Mouse (Mus musculus) ZHBTc4 (cell line): ENCODE measurements around the gene Cyp2a12.
A peak's percentile ranks its signal among the peaks of the same experiment; 100 is the strongest.
"Not testable (repeated sequence)": the region's sequence is repeated elsewhere in the genome, so short reads cannot be mapped to it uniquely, and the experiment has no call there.

ENCODE experiments used
- DNase-seq: peaks from one replicate; pipeline ENCODE4 v3.0.0-alpha.2; 2011; ENCODE audit warnings: low read depth, low spot score

Gene Cyp2a12

DNA sequence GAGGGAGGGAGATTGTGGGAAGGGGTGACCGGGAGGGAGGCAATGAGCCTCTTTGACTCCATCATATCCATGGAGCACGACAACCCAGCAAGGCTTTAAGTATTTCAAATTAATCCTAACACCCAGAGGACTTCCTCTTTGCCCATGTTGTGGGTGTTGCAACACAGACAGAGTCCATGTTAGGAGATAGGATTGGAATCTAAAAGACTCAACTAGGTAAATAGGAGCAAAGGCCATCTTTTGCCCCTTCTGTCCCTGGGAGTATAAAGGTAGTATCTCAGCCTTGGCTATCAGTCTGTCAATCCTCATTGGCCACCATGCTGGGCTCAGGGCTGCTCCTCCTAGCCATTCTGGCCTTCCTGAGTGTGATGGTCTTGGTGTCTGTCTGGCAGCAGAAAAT lies at the start of gene Cyp2a12:
TSS of gene Cyp2a12 (plus strand) at position 293 of the 400 bp plus-strand sequence.
- DNase-seq: no peak

DNA sequence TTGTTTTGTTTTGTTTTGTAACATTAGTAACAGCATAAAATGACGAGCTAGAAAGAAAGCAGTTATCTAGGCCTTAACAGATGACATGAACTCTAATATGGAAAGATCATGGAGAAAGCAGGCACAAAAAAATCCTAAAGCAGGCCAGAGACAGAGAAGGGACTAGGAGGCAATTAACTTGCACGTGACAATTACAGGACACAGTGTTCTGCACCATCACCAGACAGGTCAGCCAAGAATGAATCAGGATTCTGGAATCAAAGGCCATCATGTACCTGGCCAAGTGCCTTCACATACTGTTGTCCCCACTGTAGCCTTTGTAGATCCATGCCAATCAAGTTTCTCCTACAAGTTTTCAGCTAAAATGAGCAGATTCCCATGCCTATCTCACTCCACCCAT lies 47.4 kb upstream of the Cyp2a12 start:
- DNase-seq: not testable (repeated sequence)

DNA sequence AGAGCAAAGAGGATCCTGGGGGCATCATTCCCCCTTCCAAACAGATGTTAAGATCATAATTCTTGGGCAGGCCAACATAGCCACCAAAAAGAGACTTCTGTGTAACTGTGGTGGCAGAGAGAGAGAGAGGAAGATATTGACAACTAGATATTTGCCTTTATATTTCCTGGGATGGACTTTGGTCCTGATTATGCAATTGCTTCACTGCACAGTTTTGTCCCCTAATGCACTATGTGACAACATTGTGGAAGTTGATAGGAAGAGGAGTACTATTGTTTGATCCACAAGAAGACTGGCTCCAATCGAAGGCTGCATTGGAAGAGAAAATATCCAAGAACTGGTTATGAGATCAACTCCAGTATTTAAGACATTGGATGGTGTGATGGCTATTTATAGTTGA lies 46.9 kb upstream of the Cyp2a12 start:
- not testable (repeated sequence) for DNase-seq

DNA sequence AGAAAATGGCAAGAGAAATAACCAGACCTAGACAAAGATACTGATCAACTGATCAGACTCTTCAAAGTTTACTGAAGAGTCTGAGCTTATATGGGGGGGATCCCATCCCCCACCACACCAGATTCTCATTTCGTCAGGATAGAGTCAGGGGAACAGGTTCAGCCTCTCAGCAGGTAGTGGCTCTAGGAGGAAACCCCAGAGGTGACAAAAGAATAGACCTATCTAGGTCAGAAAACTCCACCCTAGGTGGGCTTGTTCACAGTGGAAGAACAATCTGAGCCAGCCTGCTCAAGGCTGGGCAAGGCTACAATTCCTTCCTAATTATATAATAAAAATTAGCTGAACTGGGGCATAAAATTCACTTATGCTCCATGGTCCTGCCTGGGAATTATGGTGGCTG lies 46.3 kb upstream of the Cyp2a12 start:
- peak; percentile 26 for DNase-seq

DNA sequence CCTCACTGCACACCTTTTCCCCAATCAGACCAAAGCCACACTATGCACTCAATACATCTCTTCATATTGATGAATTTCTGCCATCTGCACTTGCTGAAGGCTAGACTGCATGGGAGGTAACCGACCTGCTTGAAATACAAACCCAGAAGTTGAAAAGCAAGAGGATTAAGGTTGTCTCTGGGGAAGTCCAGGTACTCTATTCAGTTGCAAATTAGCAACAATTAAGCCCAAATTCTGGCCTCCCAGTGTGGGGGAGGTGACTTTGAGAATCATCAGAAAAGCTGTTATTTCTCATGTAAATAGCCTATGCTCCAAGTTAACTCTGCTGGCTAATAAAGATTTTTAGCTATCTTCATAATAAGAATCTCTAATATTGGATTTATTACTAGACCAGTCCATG lies 45.7 kb upstream of the Cyp2a12 start:
- peak; percentile 81 for DNase-seq

DNA sequence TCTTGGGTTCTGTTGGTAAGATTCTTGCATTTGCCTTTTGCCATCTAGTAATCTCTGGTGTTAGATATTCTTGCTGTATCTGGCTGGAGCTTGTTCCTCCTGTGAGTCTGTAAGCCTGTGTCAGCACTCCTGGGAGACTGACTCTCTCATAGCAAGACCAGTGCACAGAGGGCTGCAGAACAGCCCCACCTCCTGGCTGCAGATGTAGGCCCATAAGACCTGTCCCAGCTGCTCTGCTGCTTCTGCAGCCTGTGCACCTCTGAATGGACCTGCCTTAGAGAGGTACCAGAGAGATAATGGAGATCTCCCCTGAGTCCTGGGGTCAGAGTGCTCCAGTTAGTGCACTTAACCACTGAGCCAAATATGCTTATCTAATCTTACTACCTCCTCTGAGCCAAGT lies 2.3 kb upstream of the Cyp2a12 start:
- not testable (repeated sequence) for DNase-seq

DNA sequence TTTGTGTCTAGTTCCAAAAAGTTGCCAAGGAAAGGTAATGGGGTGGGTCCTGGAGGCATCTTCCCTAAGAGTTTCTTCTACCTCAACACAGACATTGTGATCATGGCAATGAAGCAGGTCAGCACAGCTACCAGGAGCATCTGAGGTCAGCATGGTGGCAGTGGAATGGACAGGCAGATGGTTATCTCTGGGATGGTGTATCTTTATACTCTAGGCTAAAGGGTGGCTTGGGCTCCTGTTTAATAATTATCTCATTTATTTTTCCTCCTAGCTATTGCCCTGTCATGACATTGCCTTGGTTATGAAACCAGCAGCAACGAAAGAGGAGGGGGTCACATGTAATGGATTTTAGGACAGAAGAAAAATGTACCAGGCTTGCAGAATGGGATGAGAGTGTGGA lies 20.0 kb downstream of the Cyp2a12 start:
- DNase-seq: not testable (repeated sequence)

DNA sequence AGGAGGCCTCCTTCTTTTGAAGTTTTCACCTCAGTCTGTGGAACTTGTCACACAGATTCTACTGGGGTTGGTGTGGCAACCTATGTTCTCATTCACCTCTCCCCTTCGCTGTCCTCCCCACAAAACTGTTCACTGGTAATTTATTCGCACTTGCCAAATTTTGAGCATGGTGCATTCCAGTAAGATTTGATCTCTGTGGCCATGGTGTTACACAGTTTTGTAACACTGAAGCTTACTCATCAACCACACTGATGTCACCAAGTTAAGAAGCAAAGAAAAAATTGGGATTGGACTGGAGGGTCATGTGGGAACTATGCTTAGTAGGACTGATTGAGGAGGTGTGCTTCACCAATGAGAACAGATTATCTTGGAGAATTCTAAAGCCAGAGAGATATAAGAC lies 30.5 kb downstream of the Cyp2a12 start:
- not testable (repeated sequence) for DNase-seq

DNA sequence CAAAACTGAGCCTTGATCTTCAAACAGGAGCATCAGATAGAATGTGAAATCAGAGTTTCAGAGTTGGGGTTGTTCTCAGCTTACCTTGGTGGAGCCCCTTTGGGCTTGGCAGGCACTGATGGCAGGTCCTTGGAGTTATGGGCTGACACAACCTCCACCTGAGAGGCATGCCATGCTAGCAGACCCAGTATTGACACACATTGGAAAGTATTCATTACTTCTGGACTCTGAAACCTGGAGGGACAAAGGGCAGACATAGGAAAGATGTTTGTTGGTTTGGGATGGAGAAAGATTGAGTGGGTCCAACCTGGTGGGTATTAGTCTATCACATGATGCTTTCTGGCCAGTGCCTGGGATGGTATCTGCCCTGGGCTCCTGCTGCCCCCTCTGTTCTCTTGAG lies 31.0 kb downstream of the Cyp2a12 start:
- DNase-seq: not testable (repeated sequence)

DNA sequence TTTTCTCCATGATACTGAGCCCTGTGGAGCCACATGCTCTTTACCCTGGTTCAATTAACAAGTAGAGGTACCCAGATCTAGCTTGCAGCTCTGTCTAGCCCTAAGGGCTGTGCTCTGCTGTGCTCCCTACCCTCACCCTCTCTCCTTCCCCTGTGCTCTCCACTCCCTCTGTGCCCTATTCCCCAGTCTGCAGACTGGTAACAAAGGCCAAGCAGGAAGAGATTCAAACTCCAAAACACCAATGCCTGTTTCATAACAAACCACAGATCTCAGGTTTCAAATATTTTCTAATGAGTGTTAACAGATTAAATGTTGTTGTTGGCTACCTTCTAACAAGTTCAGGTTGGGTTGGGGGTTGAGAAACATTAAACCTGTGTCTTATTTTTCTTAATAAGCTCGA lies 49.8 kb downstream of the Cyp2a12 start:
- DNase-seq: no peak

DNA sequence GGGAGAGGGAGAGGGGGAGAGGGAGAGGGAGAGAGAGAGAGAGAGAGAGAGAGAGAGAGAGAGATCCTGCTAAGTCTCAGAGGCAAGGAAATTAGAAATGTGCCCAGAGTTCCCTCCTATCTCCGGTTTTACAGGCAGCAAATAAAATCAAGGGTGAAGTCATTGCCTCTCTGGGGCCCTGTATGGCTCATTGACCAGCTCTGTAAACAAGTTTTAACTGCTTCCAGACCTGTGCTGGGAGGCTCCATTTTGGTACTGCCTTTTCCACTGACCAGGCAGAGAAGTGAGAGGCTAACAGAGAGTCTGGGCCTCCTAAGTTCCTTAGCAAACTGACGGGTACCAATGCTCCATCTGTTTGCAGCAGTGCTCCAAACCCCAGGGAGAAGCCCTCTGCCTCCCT lies 52.7 kb downstream of the Cyp2a12 start:
- no peak for DNase-seq
